In genomic region chrX:96674871-96675270, GRCm38 (mm10) we compare ENCODE assay signal across 15 mouse cellular contexts. TPM values are rescaled to one million over a fixed set of nuclear protein-coding genes. Genes with fewer than 3 reads are reported as not detected.
"Had no signal": no experiment of that assay in that cellular context is flagged by ENCODE, and none has a peak within 500 bp of the region (broad histone marks: within the 10 kb centered on the region; RNA-seq: fewer than 3 reads in every experiment).

No protein-coding gene starts in this region.

- ATAC-seq: midbrain, embryonic 13.5 days; midbrain, embryonic 15.5 days had no signal

- DNase-seq: lung, adult 18-20 months; lung, embryonic 14.5 days; lung, postnatal 10 days; lung, postnatal 4 days; right cerebral cortex, postnatal 25 days; right cerebral cortex, postnatal 4 days; thymus, adult 2 months; thymus, postnatal 25 days; thymus, postnatal 4 days had no signal

RNA-seq across cellular contexts. Expression of gene Gpr165, which starts 38.4 kb away (rescaled TPM):
- total RNA-seq: monocyte, adult 5-6 weeks; neutrophil, adult 5-6 weeks had no signal
- polyA plus RNA-seq: liver, embryonic 16.5 days; spleen, adult 2 months had no signal
